ENCODE assay signal across 8 mouse cellular contexts in genomic region chr13:69426117-69426516, GRCm38 (mm10).
DNase-seq lines count a peak whose midpoint lies in the region; ATAC-seq lines count a peak whose summit lies in the region.

No protein-coding gene starts in this region.

- H3K27ac ChIP-seq in forebrain, embryonic 13.5 days, result no peak overlapping the region; the same call in 1 of the 2 replicates
- H3K27ac ChIP-seq in forebrain, embryonic 10.5 days, result no peak overlapping the region

- no peaks in the 10 kb centered on the region for H3K36me3 ChIP-seq in forebrain, embryonic 13.5 days (ENCODE audit: poor library complexity, severe bottlenecking)
- no peaks in the 10 kb centered on the region for H3K36me3 ChIP-seq in forebrain, embryonic 10.5 days (replicated peaks)

- H3K9ac ChIP-seq in forebrain, embryonic 13.5 days, result no peak overlapping the region

- DNase-seq in forebrain, embryonic 10.5 days (ENCODE audit: extremely low spot score, low spot score), result no peak
- DNase-seq in ovary, postnatal 14 days (ENCODE audit: low spot score), result peak; percentile 31
- DNase-seq in ovary, postnatal 36 days (ENCODE audit: low spot score), result no peak
- DNase-seq in lung, postnatal 10 days, result peak; percentile 54
- peak; percentile 54 for DNase-seq in testis, postnatal 10 days (ENCODE audit: low spot score)
- no peak for DNase-seq in cerebellum, adult 18-20 months
- no peak for DNase-seq in spleen, postnatal 14 days (ENCODE audit: low spot score in 2 of 2)

- 62% methylated on average over 6 of the region's 6 CpGs for WGBS in forebrain, embryonic 13.5 days
- 80% methylated on average over 6 of the region's 6 CpGs for WGBS in forebrain, embryonic 10.5 days

- no peak overlapping the region for H3K4me3 ChIP-seq in forebrain, embryonic 13.5 days
- H3K4me3 ChIP-seq in forebrain, embryonic 10.5 days, result no peak overlapping the region

- H3K9me3 ChIP-seq in forebrain, embryonic 13.5 days (replicated peaks), result no peaks in the 10 kb centered on the region
- H3K9me3 ChIP-seq in forebrain, embryonic 10.5 days, result no peaks in the 10 kb centered on the region

- H3K4me1 ChIP-seq in forebrain, embryonic 13.5 days, result no peaks in the 10 kb centered on the region
- H3K4me1 ChIP-seq in forebrain, embryonic 10.5 days, result no peaks in the 10 kb centered on the region

- no peak overlapping the region for H3K4me2 ChIP-seq in forebrain, embryonic 13.5 days

- no peaks in the 10 kb centered on the region for H3K27me3 ChIP-seq in forebrain, embryonic 13.5 days
- H3K27me3 ChIP-seq in forebrain, embryonic 10.5 days (ENCODE audit: poor library complexity, severe bottlenecking), result no peaks in the 10 kb centered on the region

- peak; percentile 45; the same call in 1 of the 2 replicates for ATAC-seq in forebrain, embryonic 13.5 days

Comparison
In these comparisons a context has a peak if more than half of its experiments do, and no peak if none do; other contexts are left out.
1. DNase-seq: peak in ovary, postnatal 14 days (single experiment), lung, postnatal 10 days (single experiment) and testis, postnatal 10 days (single experiment); none in forebrain, embryonic 10.5 days (single experiment), ovary, postnatal 36 days (single experiment), cerebellum, adult 18-20 months (0 of 2) and spleen, postnatal 14 days (0 of 2).